Mouse (Mus musculus) layer of hippocampus, adult 8-10 months (tissue): ENCODE measurements around the gene Cyb561d1. TPM values are rescaled to one million over a fixed set of nuclear protein-coding genes. Genes with fewer than 3 reads are reported as not detected.

ENCODE experiments used
- DNase-seq, 2 experiments: peaks; one replicate each; pipeline ENCODE4 v3.0.0; 2022; ENCODE audit warnings: low spot score in 2 of 2
- total RNA-seq, 4 experiments: library from RNA; stranded (reverse); gene quantifications; 2 replicates each; pipeline ENCODE4 v1.2.4; 2022

Cyb561d1 gene
- total RNA-seq, 4 experiments from 2014 or later: 15.7 to 21.2 (median 18.9) TPM

DNA sequence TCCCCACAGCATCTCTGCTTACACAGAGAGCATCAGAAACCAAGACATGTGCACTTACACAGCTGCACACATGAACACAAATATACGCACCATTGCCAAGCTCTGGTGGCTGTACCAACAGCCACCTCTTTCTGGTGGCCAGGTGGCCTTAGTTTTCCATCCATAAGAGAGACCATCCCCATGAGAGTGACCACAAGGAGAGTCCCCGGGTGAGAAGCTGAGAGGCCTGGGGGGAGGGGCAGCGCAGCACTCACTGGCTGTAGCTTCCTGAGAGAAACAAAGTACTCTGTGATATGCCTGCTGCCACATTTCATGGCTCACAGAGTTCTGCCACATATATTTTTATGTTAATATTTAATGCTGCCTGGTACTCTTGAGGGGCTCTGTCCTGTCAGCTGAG lies 31.8 kb downstream of the Cyb561d1 start:
- DNase-seq: no peak

DNA sequence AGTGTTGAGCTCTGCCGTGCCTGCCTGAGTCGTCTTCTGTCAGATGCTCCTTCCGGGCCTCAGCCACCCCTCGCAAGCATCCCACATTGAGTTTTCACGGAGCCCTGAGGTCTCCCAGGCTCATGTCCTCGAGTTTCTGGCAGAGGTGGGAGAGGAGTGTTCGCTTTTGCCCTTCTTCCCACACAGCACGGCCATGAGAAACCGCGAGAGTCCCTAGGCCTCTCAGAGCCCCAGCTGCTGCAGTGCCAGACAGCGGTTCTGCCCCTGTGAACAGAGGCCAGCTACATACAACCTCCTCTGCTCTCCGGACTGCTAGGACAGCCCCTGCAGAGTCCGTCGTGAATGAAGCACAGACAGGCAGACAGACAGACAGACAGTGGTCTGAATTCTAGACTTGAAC lies 33.5 kb downstream of the Cyb561d1 start:
- no peak for DNase-seq

- DNase-seq: peak; percentile 66 to 76
These were observed 34.4 kb downstream of the Cyb561d1 start for GRCm38 (mm10) chr3:108166486-108167211.

DNA sequence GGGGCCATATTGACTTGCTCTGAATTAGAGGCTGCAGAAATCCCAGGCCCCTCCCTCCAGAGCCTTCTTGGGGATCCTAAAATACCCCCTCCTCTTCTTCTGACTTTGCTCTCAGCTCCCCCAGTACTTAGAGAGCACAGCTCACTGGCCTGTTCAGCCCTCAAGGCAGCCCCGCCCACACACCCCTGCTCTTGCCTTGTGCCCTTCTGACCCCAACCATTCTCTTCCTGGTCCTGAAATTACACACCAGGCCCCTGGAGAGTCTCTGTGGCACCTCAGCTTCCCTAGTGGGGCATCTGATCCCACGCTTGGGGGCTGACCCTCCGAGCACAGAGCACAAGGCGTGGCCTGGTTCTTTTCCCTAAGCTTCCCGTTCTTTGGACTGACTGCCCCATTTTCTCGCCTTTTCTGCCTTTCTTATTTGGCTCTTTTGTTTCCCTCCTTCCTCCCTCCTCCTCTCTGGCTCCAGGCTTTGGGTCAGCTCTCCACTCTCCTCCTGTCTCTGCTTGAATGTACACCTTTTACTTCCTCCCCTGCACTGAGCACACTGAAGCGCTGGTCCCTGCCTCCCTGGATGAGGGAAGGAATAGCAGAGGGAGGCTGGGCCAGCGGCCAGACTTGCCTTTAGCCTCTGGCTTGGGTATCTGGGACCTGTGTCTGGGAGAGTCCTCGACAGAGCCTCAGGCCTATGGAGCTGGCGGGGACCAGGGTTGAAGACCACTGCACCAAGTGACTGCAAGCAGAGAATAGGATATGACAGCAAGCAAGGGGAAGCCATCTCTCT lies 35.3 kb downstream of the Cyb561d1 start:
- peak in 1 of 2 experiments; percentile 12 for DNase-seq

DNA sequence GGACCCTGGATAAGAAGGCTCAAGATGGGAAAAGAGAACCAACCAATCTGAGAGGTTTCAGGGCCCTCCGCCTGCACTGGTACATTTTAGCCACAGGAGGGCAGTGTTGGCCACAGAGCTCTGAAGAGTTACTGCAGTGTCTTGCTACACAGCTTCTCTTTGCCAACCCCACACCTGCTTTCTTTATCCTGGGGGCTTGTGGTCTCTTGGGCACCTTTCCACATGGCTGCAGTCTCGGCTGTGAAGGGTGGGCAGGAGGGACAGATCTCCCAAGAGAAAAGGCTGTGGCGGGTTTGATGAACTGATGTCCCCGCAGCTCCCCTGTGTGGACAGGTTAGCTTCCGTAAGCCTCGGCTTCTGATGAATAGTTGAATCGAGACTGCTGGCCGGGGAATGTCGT lies 36.2 kb downstream of the Cyb561d1 start:
- peak; percentile 75 to 88 for DNase-seq

GRCm38 (mm10) chr3:108164091-108164490 lies 36.9 kb downstream of the Cyb561d1 start:
- no peak for DNase-seq

- DNase-seq: peak; percentile 61 to 72
These were observed 42.5 kb downstream of the Cyb561d1 start for GRCm38 (mm10) chr3:108158383-108159037.

- peak; percentile 73 for DNase-seq
These were observed 46.4 kb downstream of the Cyb561d1 start, which contains the start of gene Gpr61 for GRCm38 (mm10) chr3:108154656-108155055. Gene Gpr61 (minus strand): TSS chr3:108154882.

DNA sequence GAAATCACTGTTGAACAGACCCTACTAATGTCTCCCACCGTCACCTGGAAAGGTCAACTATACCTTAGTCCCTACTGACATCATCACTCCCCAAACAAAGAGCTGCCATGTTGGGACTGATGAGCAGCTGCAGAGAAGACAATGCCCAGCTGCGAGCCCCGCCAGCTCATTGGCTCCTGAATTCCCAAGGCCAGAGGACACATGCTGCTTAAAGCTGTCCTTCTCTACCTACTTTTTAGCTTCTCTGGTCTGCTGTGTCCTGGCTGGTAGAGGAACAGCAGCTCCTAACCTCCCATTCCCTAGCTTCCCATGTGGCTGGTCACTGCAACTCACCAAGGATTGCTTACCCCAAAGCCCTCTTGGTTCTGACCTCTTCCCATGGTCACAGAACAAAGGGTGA lies 48.7 kb downstream of the Cyb561d1 start:
- DNase-seq: no peak

- DNase-seq: peak; percentile 79 to 92
These were observed 53.4 kb downstream of the Cyb561d1 start for GRCm38 (mm10) chr3:108147386-108148235.

GRCm38 (mm10) chr3:108146671-108147070 lies 54.3 kb downstream of the Cyb561d1 start:
- DNase-seq: no peak

Other genes starting within 250 kb of the Cyb561d1 start
- gene Gstm3, start 231.9 kb downstream of the Cyb561d1 start, total RNA-seq: not detected
- 1 to 10 TPM; 3.1 to 5.0 (median 4.0) TPM for gene Gstm2, start 214.8 kb downstream of the Cyb561d1 start, total RNA-seq
- gene Gstm1, start 183.2 kb downstream of the Cyb561d1 start, total RNA-seq: 100 to 1,000 TPM; 329 to 421 (median 351) TPM
- gene Gstm4, start 156.3 kb downstream of the Cyb561d1 start, total RNA-seq: 10 to 100 TPM; 11.1 to 14.4 (median 13.4) TPM
- 10 to 100 TPM; 64.2 to 82.5 (median 74.0) TPM for gene Ampd2, start 114.6 kb downstream of the Cyb561d1 start, total RNA-seq
- gene Gnat2, start 108.4 kb downstream of the Cyb561d1 start, total RNA-seq: under 1 TPM in 1 of 4 experiments, not detected in 3; 0.61 TPM
- gene Gnai3, start 55.1 kb downstream of the Cyb561d1 start, total RNA-seq: 10 to 100 TPM; 27.5 to 31.1 (median 30.1) TPM
- 10 to 100 TPM; 15.8 to 17.2 (median 17.0) TPM for gene Gpr61, start 46.3 kb downstream of the Cyb561d1 start, total RNA-seq
- gene Amigo1, start 14.9 kb downstream of the Cyb561d1 start, total RNA-seq: 10 to 100 TPM; 61.9 to 71.8 (median 68.3) TPM
- 10 to 100 TPM; 23.1 to 36.3 (median 29.6) TPM for gene Atxn7l2, start 9.7 kb upstream of the Cyb561d1 start, total RNA-seq
- gene Sypl2, start 25.4 kb upstream of the Cyb561d1 start, total RNA-seq: 1 to 10 TPM; 2.1 to 3.8 (median 2.8) TPM
- 10 to 100 TPM; 75.1 to 78.6 (median 77.7) TPM for gene Psma5, start 55.7 kb upstream of the Cyb561d1 start, total RNA-seq
- gene Sort1, start 82.9 kb upstream of the Cyb561d1 start, total RNA-seq: 100 to 1,000 TPM; 329 to 381 (median 353) TPM
- 1 to 10 TPM in 2 of 4 experiments, under 1 TPM in 2; 0.52 to 1.8 (median 0.83) TPM for gene Mybphl, start 163.7 kb upstream of the Cyb561d1 start, total RNA-seq
- 10 to 100 TPM; 17.0 to 27.2 (median 22.9) TPM for gene Psrc1, start 182.6 kb upstream of the Cyb561d1 start, total RNA-seq
- 100 to 1,000 TPM; 170 to 179 (median 172) TPM for gene Celsr2, start 214.3 kb upstream of the Cyb561d1 start, total RNA-seq
- 100 to 1,000 TPM; 191 to 220 (median 209) TPM for gene Sars, start 244.0 kb upstream of the Cyb561d1 start, total RNA-seq